Mouse (Mus musculus) embryo, embryonic 11.5 days (tissue): ENCODE results near the gene Ceacam20.
A peak's percentile ranks its signal among the peaks of the same experiment; 100 is the strongest.
"Not testable (repeated sequence)": the region's sequence is repeated elsewhere in the genome, so short reads cannot be mapped to it uniquely, and the experiment has no call there.

Experiments used
- DNase-seq: peaks from one replicate; pipeline ENCODE4 v3.0.0-alpha.2; 2012; ENCODE audit warnings: low read depth, low spot score

The Ceacam20 gene

DNA sequence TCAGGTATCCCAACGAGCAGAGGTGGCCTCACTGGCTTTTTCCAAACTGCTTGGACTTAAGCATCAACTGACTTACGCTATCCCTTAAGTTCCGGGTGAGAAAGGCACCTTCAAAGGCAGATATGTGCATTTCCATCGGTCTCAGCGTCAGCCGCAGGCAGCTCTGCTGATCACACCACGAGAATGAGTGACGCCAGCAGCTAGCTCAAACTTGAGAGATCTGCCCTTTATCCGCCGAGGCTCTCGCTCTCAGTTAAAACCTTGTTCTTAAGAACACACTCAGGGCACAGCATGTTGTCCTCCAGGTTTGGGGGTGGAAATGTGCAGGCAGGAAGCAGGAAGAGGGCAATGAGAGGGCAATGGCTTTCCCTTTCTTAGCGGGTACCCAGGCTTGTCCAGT is 16.3 kb upstream of the Ceacam20 start:
- no peak for DNase-seq

DNA sequence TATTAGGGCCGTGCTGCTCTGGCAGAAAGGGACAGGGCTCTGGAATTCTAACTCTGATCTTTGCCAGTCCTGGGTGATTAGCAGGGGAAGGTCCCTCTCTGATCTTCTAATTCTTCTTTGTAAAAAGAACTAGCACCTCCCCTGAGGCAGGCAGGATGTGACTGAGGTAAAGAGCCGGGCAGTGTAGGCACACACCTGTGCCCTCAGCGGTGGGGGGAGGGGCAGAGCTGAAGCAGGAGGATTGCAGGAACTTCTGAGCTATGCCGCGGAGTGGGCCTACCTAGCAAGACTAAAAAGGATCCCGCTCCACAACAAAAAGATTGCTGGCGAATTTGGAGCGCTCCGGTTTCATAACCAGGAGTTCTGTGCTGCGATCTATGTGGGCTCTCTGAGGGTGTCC is 15.2 kb upstream of the Ceacam20 start:
- no peak for DNase-seq

DNA sequence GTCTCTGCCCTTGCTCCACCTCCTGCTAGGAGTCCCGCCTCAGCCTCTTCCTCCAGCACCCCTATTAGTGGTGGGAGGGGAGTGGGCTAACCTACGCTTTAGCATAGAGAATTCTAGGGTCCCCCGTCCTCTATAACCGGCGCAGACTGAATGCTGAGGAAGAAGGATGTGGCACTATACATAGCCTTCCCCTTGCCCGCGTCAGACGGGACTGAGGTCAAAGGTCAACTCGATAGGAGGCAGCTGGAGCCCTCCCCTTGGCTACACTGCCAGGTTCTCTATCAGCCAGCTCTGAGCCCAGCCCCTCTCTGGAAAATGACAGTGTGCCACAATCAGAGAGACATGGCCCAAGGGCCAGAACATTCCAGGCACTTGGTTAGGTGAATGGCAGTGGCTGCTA is 14.6 kb upstream of the Ceacam20 start, which contains the start of gene Igsf23:
Gene Igsf23 (minus strand): TSS at position 168 of the 400 bp plus-strand sequence.
- no peak for DNase-seq

DNA sequence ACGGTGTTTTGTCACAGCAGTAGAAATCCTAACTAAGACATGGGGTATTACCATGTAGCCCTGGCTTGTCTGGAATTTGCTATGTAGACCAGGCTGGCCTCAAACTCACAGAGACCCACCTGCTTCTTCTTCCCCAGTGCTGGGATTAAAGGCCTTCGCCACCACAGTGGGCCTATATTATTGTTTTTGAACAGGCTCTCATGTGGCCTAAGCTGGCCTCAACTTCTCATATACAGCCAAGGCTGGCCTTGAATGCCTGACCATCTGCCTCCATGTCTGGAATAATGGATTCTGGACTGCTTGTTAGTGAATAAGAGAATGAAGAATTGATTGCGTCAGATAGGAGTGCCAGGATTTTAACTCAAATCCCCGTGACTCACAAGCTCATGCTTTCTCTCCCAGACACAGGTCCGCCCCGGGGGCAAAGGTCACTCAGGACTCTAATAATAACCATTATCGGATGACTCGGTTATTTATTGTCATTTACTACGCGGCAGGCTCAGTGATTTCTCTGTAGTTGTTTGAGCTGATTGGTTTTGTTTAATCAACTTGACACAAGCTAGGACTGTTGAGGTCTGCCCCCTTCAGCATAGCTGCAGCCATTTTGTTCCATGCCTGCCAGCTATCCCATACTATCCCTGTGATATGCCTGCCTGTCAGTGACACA is 12.8 kb upstream of the Ceacam20 start:
- no peak for DNase-seq

DNA sequence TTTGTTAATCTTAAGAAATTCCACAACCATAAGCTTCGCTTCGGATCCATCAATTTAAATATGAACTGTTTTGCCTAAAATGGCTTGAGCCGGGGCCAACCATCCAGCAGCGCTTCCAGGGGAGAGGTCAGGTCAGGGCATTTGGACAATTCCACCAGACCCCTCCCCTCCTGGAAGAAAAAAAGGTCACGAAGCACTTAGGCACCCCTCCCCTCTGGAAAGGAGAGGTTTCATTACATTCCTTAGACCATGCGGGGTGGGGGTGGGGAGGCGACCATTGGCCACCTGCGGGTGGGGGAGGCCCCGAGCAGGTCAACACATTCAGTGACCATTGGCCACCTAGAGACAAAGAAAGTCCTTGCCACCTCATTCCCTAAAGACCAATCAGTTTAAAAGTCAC is 12.2 kb upstream of the Ceacam20 start:
- DNase-seq = no peak

DNA sequence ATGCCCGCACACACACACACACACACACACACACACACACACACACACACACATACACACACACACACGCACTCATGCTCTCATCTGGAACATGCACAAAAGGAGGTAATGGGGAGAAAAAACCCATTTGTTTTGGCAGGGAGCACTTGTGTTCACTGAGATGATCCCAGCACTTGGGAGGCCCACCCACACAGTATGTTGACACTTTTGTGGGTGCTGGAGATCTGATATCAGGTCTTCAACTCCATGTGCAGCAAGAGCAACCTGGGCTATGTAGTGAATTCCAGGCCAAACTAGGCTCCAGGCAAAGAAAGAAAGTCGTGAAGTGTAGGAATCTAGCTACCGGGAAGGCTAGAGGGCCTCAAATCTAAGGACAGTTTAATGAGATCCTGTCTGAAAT is 9.4 kb upstream of the Ceacam20 start:
- no peak for DNase-seq

DNA sequence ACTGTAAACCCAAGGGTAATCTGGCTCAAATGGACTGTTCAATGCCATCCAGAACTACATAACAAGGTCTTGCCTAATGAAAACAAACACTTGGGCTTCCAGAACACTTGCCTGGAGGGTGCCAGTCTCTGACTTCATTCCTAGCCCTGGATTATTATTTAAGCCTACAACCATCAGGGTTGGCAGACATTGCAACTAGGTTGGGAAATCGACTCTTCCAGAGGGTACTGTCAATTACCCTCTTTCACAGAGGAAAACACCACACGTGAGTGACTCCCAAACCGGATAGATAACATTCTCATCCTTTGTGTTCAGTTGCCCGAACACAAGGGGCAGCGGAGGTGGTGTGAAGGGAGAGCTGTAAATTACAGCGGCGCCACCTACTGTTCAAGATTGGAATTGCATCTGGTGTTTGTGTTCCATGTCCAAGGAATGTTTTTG is 8.9 kb upstream of the Ceacam20 start:
- DNase-seq = peak; percentile 79

DNA sequence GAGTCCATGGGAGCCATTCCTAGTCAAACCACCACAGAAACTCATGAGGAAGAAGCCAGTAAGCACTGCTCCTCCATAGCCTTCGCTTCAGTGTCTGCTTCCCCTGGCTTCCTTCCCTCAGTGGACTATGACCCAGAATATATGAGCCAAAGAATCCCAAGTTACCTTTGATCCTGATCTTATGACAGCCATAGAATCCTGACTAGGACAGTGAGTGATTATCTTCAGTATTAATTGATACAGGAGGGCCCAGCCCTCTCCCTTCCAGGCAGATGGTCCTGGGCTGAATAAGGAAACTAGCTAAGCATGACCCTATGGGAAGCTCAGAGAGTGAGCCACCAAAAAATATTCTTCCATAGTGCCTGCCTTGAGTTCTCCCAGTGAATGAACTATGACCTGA is 2.8 kb upstream of the Ceacam20 start:
- no peak for DNase-seq

DNA sequence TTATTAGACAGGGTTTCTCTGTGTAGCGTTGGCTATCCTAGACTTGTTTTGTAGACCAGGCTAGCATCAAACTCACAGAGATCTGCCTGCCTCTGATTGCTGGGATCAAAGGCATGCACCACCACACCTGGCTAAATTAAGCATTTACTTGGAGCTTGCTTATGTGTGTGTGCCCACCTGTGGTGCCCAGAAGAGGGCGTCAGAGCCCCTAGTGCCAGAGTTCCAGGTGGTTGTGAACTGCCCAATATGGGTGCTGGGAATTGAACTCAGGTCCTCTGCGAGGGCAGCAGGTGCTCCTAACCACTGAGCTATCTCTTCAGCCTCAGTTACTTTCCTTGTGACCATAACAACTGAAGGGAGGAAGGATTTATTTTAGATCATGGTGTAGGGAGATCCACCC is 3.9 kb downstream of the Ceacam20 start:
- DNase-seq = no peak

DNA sequence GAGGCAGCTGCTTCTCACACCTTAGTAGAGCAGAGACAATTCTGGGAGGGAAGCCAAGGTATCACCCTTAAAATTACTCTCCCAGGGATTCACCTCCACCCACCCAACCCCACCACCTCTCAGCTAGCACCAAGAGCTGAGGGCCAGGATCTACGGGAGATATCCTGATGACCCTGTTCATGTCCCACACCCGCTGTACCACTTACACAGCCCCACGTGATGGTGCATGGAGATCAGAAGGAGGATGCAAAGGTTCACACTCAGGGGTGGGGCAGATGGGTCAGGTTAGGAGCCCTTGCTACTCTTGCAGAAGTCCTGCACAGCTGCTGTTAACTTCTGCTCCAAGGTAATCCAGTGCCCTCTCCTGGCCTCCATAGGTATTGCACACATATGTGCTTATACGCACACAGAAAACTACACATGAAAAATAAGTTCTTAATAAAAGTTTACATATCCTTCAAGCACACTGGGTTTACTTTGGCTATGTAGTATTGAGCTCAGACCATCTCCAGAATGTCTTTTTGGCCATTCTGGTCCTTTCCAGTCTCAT is 4.4 kb downstream of the Ceacam20 start:
- DNase-seq = no peak

DNA sequence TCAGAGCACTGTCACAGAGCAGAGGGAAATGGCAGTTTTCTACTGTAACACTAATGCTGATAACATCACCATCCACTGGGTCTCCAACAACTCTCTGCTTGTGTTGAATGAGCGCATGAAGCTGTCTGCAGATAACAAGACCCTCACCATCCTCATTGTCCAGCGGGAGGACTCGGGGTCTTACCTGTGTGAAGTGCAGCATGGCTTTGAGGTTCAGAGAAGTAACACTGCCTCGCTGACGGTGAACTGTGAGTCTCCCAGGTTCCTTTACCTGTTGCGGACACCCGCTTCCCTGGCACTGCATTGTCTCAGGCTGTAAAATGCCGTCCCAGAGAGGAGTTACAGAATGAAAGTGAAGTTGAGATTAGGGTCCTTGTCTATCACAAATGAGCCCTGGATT is 5.0 kb downstream of the Ceacam20 start:
- DNase-seq = no peak

DNA sequence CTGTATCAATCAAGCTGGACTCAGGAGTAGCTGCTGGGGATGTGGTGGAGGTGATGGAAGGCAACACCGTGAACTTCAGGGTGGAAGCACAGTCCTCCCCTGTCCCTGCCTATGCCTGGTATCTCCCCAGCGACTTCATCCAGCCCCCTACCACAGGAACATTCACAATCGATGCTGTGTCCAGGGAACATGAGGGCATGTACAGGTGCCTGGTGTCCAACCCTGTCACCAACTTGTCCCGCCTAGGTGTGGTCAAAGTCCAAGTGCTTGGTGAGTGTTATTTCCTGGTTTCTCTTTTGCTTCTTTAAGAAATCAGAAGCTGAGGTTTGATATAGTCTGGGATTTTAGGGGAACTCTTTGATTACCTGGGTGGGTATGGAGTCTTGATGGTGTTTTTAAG is 6.3 kb downstream of the Ceacam20 start:
- DNase-seq = no peak

DNA sequence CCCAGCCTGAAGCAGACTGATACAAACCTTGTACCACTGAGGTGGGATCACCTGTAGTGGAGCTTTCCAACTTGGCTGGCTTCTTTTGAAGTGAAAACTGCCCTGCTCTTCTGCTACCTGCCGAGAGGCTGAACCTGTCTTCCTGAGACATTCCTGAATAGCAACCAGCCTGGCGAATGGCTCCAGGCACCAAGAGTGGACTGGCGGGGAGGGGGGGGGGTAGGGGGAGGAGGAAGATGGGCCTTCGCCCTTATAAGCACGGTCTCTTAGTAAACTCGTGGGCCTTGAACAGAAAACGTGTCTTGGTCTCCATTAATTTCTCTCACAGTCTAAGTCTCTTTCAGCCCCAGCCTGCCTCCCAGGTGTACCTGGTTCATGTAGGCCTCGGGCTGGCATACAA is 26.0 kb downstream of the Ceacam20 start, which contains the start of gene Nlrp9b:
Gene Nlrp9b (plus strand): TSS at position 301 of the 400 bp plus-strand sequence.
- not testable (repeated sequence) for DNase-seq

DNA sequence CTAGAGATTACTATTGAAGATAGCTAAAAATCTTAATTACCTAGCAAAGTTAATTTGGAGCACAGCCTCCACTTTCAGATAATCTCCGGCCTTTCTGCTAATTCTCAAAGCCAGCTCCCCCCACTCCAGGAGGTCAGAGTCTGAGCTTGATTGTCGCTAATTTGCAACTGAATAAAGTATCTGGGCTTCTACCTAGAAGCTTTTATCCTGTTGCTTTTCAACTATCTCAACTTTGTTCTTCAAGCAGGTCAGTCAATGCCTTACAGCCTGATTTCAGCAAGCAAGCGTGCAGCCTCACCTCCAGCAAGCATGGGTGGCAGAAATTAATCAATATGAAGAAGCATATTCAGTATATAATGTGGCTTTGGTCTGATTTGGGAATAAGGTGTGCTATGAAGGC is 31.5 kb downstream of the Ceacam20 start:
- not testable (repeated sequence) for DNase-seq

DNA sequence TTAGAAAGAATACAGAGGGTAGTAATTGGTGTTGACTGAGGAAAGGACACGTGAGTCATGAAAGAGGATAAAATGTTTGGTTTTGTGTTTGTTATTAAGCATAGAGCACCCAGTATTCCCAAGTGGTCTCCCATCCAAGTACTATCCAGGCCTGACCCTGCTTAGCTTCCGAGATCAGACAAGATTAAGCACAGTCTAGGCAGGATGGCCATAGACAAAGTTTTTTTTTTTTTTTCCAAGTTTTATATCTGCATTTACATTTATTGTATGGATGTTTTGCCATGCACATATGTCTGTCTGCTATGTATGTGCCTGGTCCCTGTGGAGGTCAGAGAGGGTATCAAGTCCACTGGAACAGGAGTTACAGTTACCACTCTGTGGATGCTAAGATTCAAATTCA is 44.8 kb downstream of the Ceacam20 start:
- no peak for DNase-seq
